Mouse (Mus musculus) liver, postnatal 0 days (tissue): Measurements from ENCODE around the gene Abi3.

Source experiments
- CTCF ChIP-seq: sonication (generic); IDR thresholded peaks from 2 replicates; pipeline ENCODE4 v1.5.1; 2016; ENCODE audit warnings: antibody characterized with exemption, low read depth
- EP300 ChIP-seq: IDR thresholded peaks from 2 replicates; pipeline ENCODE4 v1.6.1; 2016; ENCODE audit warnings: antibody characterized with exemption, low read depth, mild to moderate bottlenecking

DNA sequence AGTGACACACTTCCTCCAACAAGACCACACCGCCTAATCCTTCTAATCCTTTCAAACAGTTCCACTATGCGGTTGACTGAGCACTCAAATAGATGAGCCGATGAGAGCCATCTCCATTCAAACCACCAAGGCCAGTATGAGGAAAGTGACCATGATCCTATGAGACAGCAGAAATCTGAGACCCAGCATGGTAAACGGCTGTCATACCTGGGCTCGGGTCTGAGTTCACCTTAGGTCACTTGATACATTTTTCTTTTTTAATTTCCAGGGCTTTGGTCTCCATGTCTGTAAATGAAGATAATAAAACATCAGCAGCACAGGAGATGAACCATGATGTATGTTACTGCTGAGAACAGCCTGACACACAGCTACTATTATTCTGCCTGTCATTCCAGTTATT lies 34.4 kb downstream of the Abi3 start:
- TF ChIP-seq CTCF, result no peak
- no peak for TF ChIP-seq EP300
